Mouse (Mus musculus) lung, postnatal 0 days (tissue): ENCODE results near the gene Hist1h1d.

Experiments used
- CTCF ChIP-seq: IDR thresholded peaks from 2 replicates; pipeline ENCODE4 v1.5.1; 2016; ENCODE audit warnings: antibody characterized with exemption, mild to moderate bottlenecking
- EP300 ChIP-seq: IDR thresholded peaks from 2 replicates; pipeline ENCODE4 v1.6.1; 2016; ENCODE audit warnings: antibody characterized with exemption, mild to moderate bottlenecking, control low read depth

GRCm38 (mm10) chr13:23554925-23555838, 2.1 kb downstream of the Hist1h1d start:
- TF ChIP-seq EP300 (no peak), CTCF (no peak)
